Mouse (Mus musculus): ENCODE measurements at regions not wholly inside any gene's neighbourhood (a gene's known extent, or its start where the extent isn't known, plus 50 kb on each side); places are given as distances from the start of the nearest gene placed in this dataset.

DNA sequence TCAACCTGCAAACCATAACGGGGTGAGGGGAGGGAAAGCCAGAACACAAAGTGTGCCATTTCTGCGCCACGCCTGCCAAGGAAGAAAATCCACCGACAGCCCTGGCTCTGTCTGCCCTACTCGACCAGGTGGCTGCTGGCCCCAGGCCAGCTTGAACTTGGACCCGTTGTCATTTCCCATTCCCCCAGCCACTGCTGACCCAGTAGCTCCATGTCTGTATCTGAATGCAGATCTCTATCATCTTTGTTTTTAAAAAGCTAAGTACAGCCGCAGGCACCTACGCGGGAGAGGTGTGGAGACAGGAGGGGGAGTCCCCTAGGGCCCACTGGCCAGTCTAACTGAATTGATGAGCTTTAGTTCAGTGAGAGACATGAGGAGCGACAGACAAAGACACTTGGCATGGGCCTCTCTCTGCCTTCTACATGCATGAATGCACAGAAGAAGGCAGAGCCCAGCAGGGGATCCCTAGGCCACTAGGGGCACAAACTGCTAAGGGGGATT, 439.1 kb downstream of the Prdm2 start:
- DNase-seq = peak; percentile 13

DNA sequence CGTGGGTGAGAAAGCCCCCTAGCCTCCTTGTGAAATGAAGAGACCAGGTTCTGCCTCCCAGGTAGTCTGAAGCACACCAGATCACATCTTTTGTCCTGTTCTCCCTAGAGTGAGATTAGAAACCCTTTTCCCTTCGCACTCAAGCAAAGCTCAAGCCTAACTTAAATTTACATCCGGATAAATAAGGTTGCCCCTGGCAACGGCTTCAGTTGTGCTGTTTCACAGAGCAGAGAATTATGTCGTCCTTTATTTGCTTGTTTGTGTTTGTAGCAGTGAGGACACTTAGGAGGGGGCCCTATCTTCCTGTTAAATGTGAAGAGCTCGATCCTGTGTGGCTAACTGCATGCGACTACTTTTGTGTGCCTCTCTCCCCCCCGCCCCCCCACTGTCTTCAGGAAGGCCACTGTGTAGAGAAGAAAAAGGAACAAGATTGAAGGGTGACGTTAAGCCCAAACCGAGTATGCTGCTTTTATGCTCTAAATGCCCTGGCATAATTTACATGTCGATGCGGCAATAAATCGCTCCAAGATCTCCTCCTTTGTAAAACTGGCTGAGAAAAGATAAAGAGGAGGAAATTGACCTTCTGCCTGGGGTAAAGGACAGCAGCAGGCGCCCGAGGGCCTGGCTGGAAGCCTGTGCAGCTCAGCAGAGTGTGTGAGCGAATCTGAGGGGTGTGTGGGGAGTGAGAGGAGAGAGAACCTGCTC, 439.9 kb downstream of the Prdm2 start:
- DNase-seq = no peak

DNA sequence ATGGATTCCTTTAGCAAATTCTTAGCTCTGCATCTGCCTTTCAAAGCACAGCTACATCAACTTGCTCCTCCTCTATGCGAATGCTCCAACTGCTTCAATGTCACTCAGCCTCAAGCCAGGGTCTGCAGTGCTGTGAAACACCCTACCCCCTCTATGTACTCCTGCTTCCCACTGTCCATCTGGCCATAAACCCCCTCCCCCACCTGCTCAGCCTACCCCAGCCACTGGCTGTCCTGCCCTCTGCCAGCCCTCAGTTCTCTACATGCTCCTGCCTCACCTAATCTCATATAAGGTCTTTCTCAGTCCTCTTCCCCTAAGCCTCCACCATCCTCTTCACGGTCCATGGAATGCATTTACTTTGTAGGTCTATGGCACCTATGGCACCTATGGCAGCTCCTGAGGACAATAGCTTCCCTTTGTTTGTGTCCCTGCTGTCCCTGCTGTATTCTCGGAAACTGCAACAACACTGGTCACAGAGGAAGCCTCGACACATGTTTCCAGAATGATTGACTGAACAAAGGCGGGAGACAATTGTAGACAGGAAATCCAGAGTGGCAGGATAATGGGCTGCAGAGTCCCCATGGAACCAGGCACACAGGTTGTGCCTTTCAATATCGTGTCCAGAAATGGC, 441.2 kb downstream of the Prdm2 start:
- DNase-seq = no peak

DNA sequence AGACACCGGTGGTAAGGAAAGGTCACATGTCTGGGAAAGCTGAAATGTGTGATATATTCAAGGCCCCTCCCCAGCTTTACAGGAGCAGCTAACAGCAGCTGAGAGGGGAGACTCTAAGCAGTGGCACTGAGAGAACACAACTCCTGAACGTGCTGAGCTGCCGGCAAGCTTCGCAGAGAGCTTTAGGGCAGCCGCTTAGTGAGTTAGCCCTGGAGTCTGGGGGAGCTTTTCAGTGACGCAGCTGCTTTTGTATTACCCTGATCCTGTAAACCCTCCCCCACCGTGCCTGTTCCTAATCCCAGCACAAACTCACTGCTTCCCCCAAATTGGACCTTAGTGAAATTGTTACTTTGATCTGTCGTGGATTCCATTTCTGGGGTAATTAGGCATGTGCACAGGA, 442.6 kb downstream of the Prdm2 start:
- DNase-seq = no peak

DNA sequence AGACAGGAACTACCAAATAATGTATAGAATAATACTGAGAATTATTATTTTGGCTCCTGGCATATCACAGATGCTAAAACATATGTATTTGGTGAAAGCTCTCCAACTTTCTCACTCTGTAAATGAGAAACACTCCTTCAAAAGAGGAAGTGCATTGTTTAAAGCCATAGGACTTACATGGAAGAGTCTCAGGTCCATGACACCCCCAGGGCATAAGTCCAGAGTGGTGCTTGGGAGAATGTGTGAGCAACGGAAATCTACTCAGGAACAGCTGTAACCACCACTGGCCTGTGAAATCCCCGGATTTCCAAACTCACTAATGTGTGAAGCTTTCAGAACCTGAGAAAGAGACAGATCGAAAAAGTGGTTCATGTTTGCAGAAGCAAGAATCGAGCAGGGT, 445.1 kb downstream of the Prdm2 start:
- DNase-seq = no peak

DNA sequence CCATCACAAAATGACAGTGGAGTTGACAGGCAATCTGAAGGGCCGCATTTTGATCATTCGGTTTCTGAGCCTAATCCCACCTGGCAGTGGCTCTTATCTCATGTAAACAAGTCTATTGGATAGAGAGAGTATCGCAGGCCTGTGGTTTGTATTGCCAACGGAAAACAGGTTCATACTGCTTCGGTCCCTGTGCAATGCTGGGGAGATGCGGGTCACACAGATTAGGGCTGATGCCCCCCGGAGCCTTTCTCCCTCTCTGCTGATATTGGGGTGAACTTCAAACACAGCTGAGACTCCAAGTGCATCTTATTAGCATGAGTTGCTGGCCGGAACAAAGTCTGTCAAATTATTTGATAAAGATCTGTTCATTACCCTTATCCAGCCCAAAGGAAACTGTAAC, 451.2 kb downstream of the Prdm2 start:
- DNase-seq = no peak

DNA sequence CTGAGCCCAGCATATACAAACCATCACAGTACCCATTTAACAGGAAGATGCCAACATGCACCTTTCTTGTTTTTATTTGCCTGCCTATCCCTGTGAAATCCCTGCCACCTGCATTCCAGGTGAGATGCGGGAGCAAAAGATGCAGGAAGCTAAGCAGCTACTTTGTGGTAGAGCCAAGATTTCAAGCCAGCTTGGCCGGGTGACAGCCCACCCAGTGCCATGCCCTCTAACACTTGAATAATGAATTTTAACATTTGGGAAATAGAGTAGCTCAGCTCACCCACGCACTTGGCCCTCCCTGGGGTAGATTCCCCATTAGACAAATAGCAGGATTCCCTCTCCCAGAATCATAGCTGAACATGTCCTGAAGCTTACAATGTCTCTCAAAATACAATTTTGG, 454.7 kb downstream of the Prdm2 start:
- no peak for DNase-seq

DNA sequence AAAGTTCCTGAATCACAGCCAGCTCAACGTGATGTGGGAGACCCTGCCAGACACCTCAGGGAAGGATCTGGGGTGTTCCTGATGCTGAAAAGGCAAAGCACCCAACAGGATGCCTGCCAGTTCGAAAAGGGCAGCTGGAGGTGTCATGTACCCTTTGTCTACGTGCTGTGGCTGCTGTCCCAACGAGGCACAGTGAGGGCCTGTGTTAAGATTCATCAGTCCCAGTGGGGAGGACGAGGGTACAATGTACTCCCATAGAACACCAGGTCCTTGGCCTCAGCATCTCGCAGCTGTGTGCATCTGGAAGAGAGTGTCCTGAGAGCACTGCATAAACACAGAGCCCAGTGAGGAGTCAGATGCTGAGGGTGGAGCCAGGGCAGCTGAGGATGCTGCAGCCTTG, 456.5 kb downstream of the Prdm2 start:
- DNase-seq = peak; percentile 59

DNA sequence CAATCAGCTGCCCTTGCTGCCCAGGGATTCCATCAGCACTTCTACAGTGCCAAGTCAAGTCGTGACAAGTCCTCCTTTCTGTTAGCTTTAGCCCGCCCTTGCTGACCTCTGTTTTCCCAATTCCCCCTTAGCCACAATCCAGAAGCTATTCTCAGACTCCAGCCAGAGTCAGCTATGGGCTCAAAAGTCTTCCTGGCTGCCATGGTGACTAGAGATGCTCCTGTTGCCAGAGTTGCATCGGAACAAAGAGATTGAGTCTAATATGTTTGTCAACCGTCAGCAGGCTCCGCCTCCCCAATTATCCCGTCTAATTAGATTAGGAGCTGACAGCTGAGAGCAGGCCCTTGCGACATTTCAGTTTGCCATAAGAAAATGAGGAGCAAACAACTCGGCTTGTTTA, 462.9 kb downstream of the Prdm2 start:
- no peak for DNase-seq

DNA sequence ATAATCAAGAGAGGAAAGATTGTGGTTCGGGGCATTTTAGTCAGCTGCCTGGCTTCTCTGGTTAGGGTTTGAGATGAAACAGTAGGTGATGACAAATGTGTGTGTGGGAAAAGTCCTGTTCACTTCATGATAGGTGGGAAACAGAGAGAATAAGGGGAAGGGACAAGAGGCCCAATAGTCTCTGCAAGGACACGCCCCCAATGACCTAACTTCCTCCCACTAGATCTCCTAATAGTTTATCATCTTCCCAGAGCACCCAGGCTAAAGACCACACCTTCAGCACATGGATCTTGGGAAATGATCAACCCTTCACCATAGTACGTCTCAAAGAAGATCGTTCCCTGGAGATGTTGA, 484.3 kb upstream of the Kazn start:
- no peak for DNase-seq

DNA sequence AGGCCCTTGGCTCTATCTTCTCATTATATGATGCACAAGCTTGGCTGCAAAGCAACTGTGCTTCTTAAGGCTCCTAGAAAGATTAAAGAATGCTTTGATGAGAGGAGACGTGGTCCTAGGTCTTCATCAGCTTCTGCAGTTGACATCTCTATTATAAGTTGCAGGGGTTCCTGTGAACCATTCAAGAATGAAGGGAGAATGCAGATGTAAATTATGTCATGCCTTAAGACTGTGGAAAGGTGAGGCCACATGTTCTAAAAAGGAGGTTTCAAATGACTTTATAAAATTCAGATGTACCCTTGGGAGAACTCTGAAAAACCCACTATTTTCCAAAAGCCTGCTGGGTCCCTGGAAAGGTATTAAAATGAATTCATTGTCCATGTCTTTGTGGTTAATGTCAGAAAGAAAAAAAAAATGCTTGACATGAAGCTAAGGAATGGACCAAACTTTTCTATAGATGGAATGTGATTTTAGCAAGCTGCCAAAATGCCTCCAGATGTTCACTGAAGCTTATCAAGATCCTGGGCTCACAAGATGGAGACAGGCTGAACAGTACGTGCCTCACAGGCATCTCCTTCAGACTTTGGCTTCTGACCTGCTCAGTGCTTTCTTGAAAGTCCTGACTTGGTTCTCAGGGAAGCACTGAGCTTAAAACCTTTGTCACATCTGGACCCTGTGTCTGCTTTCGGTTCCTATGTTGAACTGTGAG, 483.8 kb upstream of the Kazn start:
- DNase-seq = no peak

DNA sequence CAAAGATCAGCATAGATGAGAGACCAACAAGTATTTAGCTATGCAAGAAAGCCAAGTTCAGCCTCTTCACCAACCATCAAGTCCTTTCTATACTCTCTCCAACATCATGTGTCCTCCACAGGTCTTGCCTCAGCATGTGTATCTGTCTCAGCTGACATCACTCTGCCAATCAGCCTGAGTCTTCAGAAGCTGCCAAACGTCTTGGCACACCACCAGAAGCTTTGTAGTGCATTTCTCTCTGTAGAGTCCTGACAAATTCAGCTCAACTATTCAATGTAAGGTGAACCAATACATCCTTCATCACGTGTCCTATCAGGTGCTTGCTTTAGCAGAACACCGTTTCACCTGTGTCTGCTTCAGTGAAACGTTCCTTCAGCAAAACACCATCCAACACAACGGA, 462.4 kb upstream of the Kazn start:
- no peak for DNase-seq

DNA sequence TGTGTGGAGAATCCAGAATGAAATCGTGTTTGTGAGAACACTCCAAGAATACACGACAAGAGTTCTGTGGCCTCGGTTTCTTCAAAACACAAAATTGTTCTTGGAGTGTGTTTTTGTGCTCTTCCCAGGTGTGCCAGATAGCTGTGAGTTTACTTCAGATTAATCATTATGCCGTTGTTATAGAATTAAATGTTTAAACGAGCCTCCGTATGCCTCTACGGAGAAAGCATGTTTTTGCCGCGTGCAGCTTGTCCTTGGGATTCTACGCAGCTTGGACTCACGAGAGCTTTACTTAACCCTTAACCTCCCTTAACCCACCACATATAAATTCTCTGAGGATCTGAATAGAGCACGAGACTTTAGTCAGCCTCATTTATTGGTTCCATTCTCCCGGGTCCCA, 455.7 kb upstream of the Kazn start:
- DNase-seq = no peak

DNA sequence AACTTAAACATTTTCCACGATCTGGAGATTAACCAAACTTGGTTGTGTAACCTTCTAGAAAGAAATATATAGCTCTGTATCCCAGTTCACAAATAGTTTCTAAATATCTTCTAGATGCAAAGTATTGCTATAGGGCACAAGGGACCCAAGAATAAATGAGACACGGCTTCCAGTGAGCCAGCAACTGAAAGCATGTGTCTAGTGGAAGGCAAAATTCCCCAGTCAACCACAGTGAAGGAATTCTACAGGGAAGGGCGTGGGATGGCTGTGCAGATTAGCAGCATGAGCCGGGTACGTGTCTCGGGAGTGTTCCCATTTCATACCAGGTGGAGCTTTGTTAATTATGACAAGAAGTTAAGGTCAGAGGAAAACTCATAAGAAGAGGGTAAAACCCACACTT, 449.0 kb upstream of the Kazn start:
- no peak for DNase-seq

DNA sequence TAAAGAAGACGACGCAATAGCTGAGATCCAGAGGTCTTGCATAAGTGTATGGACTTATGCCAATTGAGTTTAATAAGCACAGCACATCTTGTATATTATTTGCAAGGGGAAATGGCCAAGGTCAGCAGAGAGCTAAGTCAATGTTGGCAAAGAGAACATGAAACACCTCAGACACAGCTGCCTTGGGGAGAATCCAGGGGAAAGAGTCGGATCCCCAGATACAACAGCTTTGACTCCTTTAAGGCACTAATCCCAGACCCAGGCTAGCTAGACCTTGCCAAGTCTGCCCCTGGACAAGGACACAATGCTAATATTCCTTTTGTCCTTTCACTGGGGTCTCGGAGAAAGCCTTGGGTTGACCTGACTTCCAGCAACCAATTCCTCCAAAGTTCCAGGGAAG, 438.2 kb upstream of the Kazn start:
- DNase-seq = peak; percentile 10

DNA sequence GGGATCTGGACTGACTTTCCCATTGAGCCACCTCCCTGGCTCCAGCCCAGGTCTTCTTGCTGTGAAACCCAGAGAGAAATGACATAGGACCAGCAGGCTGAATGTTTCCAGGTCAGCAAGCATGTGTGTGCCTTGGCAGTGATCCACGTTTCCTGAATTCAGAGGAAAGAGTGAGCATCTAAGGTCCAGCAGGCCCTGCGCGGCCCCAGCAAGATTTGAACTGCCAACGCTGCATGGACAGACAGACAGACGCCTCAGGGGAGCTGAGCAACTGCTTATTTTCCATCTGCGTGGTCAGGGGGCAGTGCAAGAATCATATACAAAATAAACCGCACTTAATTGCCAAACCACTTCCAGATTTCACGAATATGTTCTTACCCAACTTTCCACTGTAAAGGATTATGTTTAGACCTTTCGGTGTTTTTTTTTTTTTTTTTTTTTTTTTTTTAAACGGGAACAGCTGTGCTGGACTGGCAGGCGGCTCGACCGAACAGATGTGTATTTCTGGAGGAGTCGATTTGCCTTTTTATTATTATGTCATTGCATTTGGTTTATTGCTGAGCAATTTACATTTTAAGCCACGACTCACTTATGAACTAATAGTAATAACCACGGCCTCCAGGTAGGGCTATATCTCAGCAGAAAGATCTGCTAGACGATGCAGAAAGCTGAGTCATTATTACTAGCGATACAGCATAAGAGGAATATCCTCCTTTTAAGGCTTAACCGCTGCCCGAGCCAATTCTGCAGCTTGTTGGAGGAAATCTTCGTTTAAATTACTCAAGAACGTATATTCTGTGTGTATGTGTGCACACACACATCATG, 435.7 kb upstream of the Kazn start:
- peak; percentile 38 for DNase-seq

DNA sequence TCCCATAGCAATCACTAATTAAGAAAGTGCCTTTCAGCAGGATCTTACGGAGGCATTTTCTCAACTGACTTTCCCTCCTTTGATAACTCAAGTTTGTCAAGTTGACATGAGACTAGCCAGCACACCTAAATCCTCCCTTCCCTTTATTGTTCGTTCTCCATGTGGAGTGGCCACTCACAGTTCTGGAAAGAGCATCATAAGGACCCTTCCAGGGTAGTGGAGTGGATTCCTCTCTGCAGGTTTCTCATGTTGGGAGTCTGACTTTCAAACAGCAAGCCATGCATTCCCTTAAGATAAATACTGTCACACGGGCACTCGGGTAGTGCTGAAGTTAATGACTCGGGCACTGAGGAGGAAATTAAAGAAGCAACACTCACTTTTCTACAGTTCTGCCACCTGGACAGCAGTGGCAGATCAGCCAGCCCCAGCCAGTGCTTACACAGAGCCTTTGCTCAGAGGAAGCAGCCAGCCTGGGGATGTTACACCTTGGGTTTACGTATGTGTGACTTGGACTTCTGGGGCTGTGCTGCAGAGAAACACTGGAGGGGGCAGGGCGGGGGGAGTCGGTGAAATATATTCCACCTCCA, 432.8 kb upstream of the Kazn start:
- DNase-seq = no peak

DNA sequence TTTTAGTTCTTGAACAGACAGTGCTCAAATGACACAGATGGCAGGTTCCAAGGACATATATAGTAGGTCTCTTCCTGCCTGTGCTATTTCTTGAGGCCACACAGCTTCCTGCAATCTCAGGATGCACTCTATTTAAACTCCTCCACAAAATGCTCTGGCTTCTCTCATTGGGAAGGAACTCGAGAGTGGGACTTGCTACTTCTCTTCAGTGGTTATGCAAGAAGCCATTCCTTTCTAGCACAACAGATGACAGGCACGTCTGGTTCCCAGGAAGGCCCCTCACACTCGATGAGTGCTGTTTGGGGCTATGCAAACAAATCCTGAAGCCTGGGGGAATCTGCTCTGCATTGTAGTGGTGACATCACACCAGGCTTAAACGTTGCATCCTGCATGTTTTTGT, 425.6 kb upstream of the Kazn start:
- no peak for DNase-seq

DNA sequence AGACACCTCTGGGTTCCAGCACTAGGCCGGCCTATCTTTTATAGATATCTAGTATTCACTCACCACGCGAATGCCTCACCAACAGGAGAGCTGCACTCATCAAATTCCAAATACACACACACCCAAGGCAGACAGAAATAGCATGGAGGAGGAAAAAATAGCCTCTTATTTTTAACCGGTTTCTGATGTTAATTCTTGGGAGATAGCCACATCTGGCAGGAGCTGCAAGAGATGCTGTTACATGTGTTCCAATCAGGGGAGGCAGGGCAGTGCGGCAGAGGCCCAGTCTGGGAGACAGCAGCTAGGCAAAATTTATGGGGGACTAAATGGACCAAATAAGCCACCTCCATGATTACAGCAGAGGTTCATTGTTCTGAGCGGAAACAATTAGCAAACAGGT, 419.0 kb upstream of the Kazn start:
- DNase-seq = no peak

DNA sequence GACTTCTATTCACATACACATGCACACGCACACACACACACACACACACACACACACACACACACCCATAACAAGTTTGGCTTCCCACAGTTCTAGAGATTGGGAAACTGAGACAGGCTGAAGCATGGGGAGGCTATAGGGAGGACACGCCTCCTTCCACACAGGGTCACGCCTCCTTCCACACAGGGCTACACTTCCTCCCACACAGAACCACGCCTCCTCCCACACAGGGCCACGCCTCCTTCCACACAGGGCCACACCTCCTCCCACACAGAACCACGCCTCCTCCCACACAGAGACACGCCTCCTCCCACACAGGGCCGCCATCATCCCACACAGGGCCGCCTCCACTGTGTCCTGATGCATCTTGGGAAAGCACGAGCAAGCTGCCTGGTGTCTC, 401.9 kb upstream of the Kazn start:
- no peak for DNase-seq

DNA sequence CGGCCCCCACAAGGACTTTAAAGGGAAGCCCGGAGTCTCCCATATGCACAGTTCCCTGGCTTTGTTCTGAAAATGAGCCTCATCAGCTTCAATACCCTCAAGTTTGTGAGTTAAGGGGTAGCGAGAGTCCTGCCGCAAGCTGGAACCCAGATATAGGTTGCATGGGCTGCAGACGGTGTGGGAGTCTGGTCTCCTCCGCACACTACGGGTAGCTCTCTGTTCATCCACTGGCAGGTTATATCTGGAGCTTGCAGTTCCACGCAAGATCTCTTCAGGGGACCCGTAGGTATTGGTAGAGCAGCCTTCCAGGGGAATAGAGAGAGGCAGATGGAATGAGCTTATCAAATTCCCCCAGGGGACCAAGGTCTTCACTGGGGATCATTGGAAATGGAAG, 400.1 kb upstream of the Kazn start:
- DNase-seq = no peak

DNA sequence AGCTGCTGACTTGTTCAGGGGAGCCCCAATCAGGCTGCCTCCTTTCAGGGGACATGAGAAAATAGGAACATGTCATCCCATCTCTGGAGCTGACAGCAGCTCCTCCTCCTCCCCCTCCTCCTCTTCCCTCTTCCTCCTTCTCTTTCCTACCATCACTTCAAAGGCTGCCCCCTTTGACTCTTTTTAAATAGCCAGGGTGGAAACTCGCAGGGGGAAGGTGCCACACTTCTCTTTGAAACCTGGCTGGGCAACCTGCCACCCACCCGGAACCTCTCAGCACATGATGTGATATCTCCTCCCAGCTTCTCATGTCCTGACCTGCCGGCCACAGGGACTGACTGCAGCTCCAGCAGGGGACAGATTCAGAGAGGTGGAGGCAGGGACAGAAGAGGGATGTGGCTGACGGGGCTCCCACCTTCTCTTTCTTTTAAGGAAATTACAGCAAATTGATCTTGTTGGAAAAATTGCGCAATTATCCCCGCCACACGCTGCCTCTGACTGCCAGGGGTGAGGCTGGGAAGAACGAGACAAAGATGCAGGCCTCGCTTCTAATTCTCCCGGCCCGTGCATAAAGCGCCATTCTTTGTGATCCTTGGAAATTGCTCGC, 399.6 kb upstream of the Kazn start:
- DNase-seq = peak; percentile 10

Measured in heart, postnatal 4 days (tissue).